Mouse (Mus musculus) heart, adult 2 months (tissue): ENCODE measurements at regions not wholly inside any gene's neighbourhood (a gene's known extent, or its start where the extent isn't known, plus 50 kb on each side); places are given as distances from the start of the nearest gene placed in this dataset.
A peak's percentile ranks its signal among the peaks of the same experiment; 100 is the strongest.

Source experiments
- DNase-seq, 2 experiments: peaks; one replicate each; pipeline ENCODE4 v3.0.0; 2021
- H3K27ac ChIP-seq: fragments of 200-600 bp; 2 replicates; pipeline ENCODE4 v1.8.1; 2022
- H3K27me3 ChIP-seq: fragments of 200-500 bp; 2 replicates; pipeline ENCODE4 v1.6.1; 2012; ENCODE audit warnings: mild to moderate bottlenecking, low read length, inconsistent platforms, mixed read lengths; ENCODE audit not compliant: control insufficient read depth, insufficient read depth
- H3K36me3 ChIP-seq: fragments of 200-500 bp; 2 replicates; pipeline ENCODE4 v1.6.1; 2012; ENCODE audit warnings: low read length, inconsistent platforms; ENCODE audit not compliant: control insufficient read depth, insufficient read depth
- H3K4me1 ChIP-seq: fragments of 200-500 bp; 2 replicates; pipeline ENCODE4 v1.6.1; 2011; ENCODE audit warnings: low read length; ENCODE audit not compliant: control insufficient read depth, insufficient read depth
- H3K4me3 ChIP-seq: fragments of 200-600 bp; 2 replicates; pipeline ENCODE4 v1.8.1; 2022
- H3K79me2 ChIP-seq: fragments of 200-500 bp; replicated peaks from 2 replicates; pipeline ENCODE4 v1.6.1; 2012; ENCODE audit warnings: mild to moderate bottlenecking, inconsistent platforms, low read length, moderate library complexity, mixed read lengths; ENCODE audit not compliant: control insufficient read depth, insufficient read depth
- H3K9ac ChIP-seq: fragments of 200-500 bp; 2 replicates; pipeline ENCODE4 v1.6.1; 2012; ENCODE audit warnings: low read depth, mild to moderate bottlenecking, control low read depth, inconsistent platforms, low read length, mixed read lengths
- CTCF ChIP-seq: fragments of 200-600 bp; IDR thresholded peaks from 2 replicates; pipeline ENCODE4 v1.8.1; 2022; ENCODE audit warnings: antibody characterized with exemption, mild to moderate bottlenecking, moderate library complexity
- POLR2A ChIP-seq: fragments of 200-500 bp; IDR thresholded peaks from 2 replicates; pipeline ENCODE4 v1.6.1; 2011; ENCODE audit warnings: mild to moderate bottlenecking, low read depth, low read length, control low read depth; ENCODE audit not compliant: insufficient read depth
- WGBS: fragments of 180-500 bp; shearing (Covaris S2); methylation state at CpG from one replicate; pipeline ENCODE4 v1.1.7; 2018; 5-methylcytosine and 5-hydroxymethylcytosine counted together
- intact Hi-C: fragments of 180-260 bp; cut with DNase I; formaldehyde crosslinking; loops from one replicate; pipeline ENCODE4 v1.15.1; 2025

GRCm38 (mm10) chr17:54065187-54065795 is 74.8 kb upstream of the Sult1c1 start:
- H3K9ac ChIP-seq, result no peak overlapping the region
- H3K27me3 ChIP-seq, result no peaks in the 10 kb centered on the region
- 22% methylated on average over 4 of the region's 4 CpGs for WGBS
- H3K27ac ChIP-seq, result no peak overlapping the region
- no peak for DNase-seq
- H3K4me1 ChIP-seq, result no peaks in the 10 kb centered on the region
- no peak overlapping the region for H3K4me3 ChIP-seq
- H3K36me3 ChIP-seq, result no peaks in the 10 kb centered on the region
- H3K79me2 ChIP-seq, result no peaks in the 10 kb centered on the region
- intact Hi-C loops, result loop anchor here (5.0 kb wide), 1 partner anchor 277 kb away; no protein-coding TSS in a partner anchor
- TF ChIP-seq CTCF, result peak; percentile 45
- TF ChIP-seq POLR2A, result no peak

DNA sequence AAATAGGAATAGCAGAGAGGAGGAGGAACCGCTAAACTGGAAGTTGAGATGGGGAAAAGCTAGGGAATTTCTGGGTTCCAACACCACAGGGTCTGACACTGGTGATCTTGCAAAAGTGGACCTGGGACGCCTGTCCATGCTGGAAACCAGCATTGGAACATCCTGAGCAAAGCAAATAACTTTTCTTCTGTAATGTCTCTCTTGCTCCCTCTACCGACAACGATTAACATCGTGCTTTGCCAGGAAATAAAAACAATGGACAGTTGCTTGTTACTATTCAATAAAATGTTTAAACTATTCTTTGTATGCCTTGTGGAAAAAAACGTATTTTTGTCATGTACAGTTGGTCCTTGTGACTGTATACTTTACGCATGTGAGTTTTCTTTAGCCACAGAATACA is 70.8 kb upstream of the Sult1c1 start:
- no peak for TF ChIP-seq POLR2A
- peak; percentile 49 for TF ChIP-seq CTCF
- no peaks in the 10 kb centered on the region for H3K36me3 ChIP-seq
- H3K9ac ChIP-seq, result no peak overlapping the region
- WGBS, result 29% methylated on average over 7 of the region's 7 CpGs
- H3K27me3 ChIP-seq, result no peaks in the 10 kb centered on the region
- H3K4me1 ChIP-seq, result no peaks in the 10 kb centered on the region
- H3K27ac ChIP-seq, result no peak overlapping the region
- H3K79me2 ChIP-seq, result no peaks in the 10 kb centered on the region
- no peak for DNase-seq
- no peak overlapping the region for H3K4me3 ChIP-seq
- intact Hi-C loops, result no loop called here
